Mouse (Mus musculus): ENCODE results near the gene Palld. TPM values are rescaled to one million over a fixed set of nuclear protein-coding genes. Genes with fewer than 3 reads are reported as not detected.

Palld gene
- polyA plus RNA-seq, 1 experiment from 2014 or later = 17.3 TPM

- ATAC-seq (ENCODE audit: low FRiP score) (peak; percentile 40; the same call in 1 of the 2 replicates), DNase-seq (ENCODE audit: low spot score) (peak; percentile 90)
- Histone ChIP-seq H3K27me3 (ENCODE audit: control insufficient read depth, insufficient read depth, low read length) (no peaks in the 10 kb centered on the region), H3K4me2 (replicated peaks) (no peak overlapping the region), H3K9me3 (ENCODE audit: control insufficient read depth, low read length) (no peaks in the 10 kb centered on the region), H3K36me3 (replicated peaks; ENCODE audit: control insufficient read depth, insufficient read depth) (no peaks in the 10 kb centered on the region), H3K4me3 (replicated peaks; ENCODE audit: low read length) (no peak overlapping the region), H3K9ac (no peak overlapping the region), H3K27ac (no peak overlapping the region), H3K4me1 (replicated peaks; ENCODE audit: control insufficient read depth, insufficient read depth, low read length) (no peaks in the 10 kb centered on the region)
- WGBS = 9% methylated on average over 5 of the region's 5 CpGs
Observed at GRCm38 (mm10) chr8:61875290-61875689, 27.2 kb downstream of the Palld start.

DNA sequence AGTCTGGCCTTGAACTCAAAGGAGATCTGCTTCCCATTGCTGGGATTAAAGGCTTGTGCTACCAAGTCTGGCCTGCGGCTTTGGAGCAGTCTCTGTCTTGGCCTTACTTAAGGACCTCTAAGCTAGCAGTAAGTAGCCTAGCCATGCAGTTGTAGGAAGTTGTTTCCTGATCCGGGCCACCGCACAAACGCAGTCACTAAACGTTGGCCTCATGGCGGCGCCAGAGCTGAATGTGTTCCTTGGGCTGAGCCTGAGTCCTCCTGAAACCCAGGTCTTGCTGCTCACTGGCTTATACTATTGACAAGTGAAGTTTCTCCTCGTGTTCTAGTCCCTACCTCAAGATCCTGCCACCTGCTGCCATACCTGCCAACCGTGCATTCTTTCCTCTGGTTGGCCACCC, 28.5 kb downstream of the Palld start:
- 51% methylated on average over 9 of the region's 9 CpGs for WGBS
- Histone ChIP-seq H3K4me2 (replicated peaks) (no peak overlapping the region), H3K27me3 (ENCODE audit: control insufficient read depth, insufficient read depth, low read length) (no peaks in the 10 kb centered on the region), H3K27ac (no peak overlapping the region), H3K36me3 (replicated peaks; ENCODE audit: control insufficient read depth, insufficient read depth) (no peaks in the 10 kb centered on the region), H3K4me3 (replicated peaks; ENCODE audit: low read length) (no peak overlapping the region), H3K9ac (no peak overlapping the region), H3K9me3 (ENCODE audit: control insufficient read depth, low read length) (no peaks in the 10 kb centered on the region), H3K4me1 (replicated peaks; ENCODE audit: control insufficient read depth, insufficient read depth, low read length) (no peaks in the 10 kb centered on the region)
- ATAC-seq (ENCODE audit: low FRiP score) (no peak), DNase-seq (ENCODE audit: low spot score) (no peak)

DNA sequence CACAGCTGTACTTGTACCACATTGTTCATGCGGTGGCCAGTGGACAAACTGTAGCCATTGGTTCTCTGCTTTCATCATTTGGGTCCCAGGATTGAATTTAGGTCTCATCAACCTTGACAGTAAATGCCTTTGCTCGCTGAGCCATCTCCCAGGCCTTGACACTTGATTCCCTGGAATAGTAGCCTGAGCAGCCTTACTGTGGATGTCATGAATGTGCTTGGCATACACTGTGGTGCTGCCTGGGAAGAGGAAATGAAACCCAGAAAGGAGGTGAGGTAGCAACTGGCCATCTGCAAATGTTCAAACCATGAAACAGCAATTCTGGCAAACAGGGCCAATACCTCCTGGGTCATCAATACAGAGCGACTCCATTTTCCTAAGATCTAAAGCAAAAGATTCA, 34.0 kb downstream of the Palld start:
- DNase-seq (ENCODE audit: low spot score) (no peak), ATAC-seq (ENCODE audit: low FRiP score) (no peak)
- no peak overlapping the region for H3K9ac ChIP-seq
- 87% methylated on average over 3 of the region's 3 CpGs for whole genome bisulfite sequencing
- H3K4me3 ChIP-seq (replicated peaks; ENCODE audit: low read length) = no peak overlapping the region
- no peak overlapping the region for H3K4me2 ChIP-seq (replicated peaks)
- H3K27me3 ChIP-seq (ENCODE audit: control insufficient read depth, insufficient read depth, low read length) = no peaks in the 10 kb centered on the region
- H3K27ac ChIP-seq = no peak overlapping the region
- no peaks in the 10 kb centered on the region for H3K9me3 ChIP-seq (ENCODE audit: control insufficient read depth, low read length)
- no peaks in the 10 kb centered on the region for H3K4me1 ChIP-seq (replicated peaks; ENCODE audit: control insufficient read depth, insufficient read depth, low read length)
- no peaks in the 10 kb centered on the region for H3K36me3 ChIP-seq (replicated peaks; ENCODE audit: control insufficient read depth, insufficient read depth)

DNA sequence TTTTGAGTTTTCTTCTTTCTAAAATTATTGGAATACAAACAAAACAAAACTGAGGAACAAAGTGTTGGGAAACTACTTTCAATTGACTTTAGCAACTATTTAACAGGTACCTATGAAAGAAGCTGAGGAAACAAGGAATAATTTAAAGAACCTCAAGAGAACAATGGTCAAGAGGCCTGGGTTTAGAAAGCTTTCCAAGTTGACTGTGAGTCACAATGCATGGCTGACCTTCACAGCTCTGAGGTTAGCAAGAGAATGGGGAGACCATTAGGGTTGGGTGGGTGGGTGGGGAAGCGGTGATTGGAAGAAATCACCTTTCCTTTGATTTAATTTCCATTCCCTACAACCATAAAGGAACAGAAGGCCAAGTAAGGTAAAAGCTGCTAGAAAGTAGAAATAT, 35.6 kb downstream of the Palld start:
- Histone ChIP-seq H3K27ac (no peak overlapping the region), H3K4me2 (replicated peaks) (no peak overlapping the region), H3K4me3 (replicated peaks; ENCODE audit: low read length) (no peak overlapping the region), H3K36me3 (replicated peaks; ENCODE audit: control insufficient read depth, insufficient read depth) (no peaks in the 10 kb centered on the region), H3K27me3 (ENCODE audit: control insufficient read depth, insufficient read depth, low read length) (no peaks in the 10 kb centered on the region), H3K9me3 (ENCODE audit: control insufficient read depth, low read length) (no peaks in the 10 kb centered on the region), H3K4me1 (replicated peaks; ENCODE audit: control insufficient read depth, insufficient read depth, low read length) (no peaks in the 10 kb centered on the region), H3K9ac (no peak overlapping the region)
- WGBS = 90% methylated on average over 1 of the region's 1 CpGs
- no peak for DNase-seq (ENCODE audit: low spot score)
- ATAC-seq (ENCODE audit: low FRiP score) = no peak

- no peaks in the 10 kb centered on the region for H3K27me3 ChIP-seq (ENCODE audit: control insufficient read depth, insufficient read depth, low read length)
- DNase-seq (ENCODE audit: low spot score) = no peak
- no peak overlapping the region for H3K27ac ChIP-seq
- H3K4me3 ChIP-seq (replicated peaks; ENCODE audit: low read length) = no peak overlapping the region
- H3K9me3 ChIP-seq (ENCODE audit: control insufficient read depth, low read length) = no peaks in the 10 kb centered on the region
- no peak overlapping the region for H3K4me2 ChIP-seq (replicated peaks)
- H3K9ac ChIP-seq = no peak overlapping the region
- 87% methylated on average over 7 of the region's 7 CpGs for WGBS
- no peak for ATAC-seq (ENCODE audit: low FRiP score)
- no peaks in the 10 kb centered on the region for H3K4me1 ChIP-seq (replicated peaks; ENCODE audit: control insufficient read depth, insufficient read depth, low read length)
- H3K36me3 ChIP-seq (replicated peaks; ENCODE audit: control insufficient read depth, insufficient read depth) = no peaks in the 10 kb centered on the region
Observed at GRCm38 (mm10) chr8:61865365-61865764, 37.1 kb downstream of the Palld start.

DNA sequence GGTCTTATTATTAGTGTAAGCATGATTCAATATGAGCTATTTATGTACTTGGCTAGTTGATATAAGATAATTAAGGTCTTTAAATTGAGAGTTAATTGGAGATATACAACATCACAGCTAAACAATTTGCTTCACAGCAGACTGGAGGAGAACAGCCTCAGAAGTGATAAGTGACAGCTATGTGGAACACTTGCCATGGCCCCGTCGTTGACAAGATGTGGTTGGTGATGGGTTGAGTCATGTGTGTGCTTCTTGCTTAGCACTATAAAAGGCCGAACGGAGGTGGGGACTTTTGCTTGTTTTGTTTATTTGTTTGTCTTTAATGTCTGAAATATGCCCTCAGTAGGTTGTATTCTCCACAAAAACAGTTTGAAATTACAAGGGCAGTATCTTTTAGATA, 51.2 kb downstream of the Palld start:
- no peak for ATAC-seq (ENCODE audit: low FRiP score)
- no peak overlapping the region for H3K9ac ChIP-seq
- no peak overlapping the region for H3K27ac ChIP-seq
- no peak for DNase-seq (ENCODE audit: low spot score)
- H3K4me2 ChIP-seq (replicated peaks) = no peak overlapping the region
- no peaks in the 10 kb centered on the region for H3K27me3 ChIP-seq (ENCODE audit: control insufficient read depth, insufficient read depth, low read length)
- H3K9me3 ChIP-seq (ENCODE audit: control insufficient read depth, low read length) = no peaks in the 10 kb centered on the region
- no peaks in the 10 kb centered on the region for H3K4me1 ChIP-seq (replicated peaks; ENCODE audit: control insufficient read depth, insufficient read depth, low read length)
- no peaks in the 10 kb centered on the region for H3K36me3 ChIP-seq (replicated peaks; ENCODE audit: control insufficient read depth, insufficient read depth)
- no peak overlapping the region for H3K4me3 ChIP-seq (replicated peaks; ENCODE audit: low read length)
- 88% methylated on average over 4 of the region's 4 CpGs for WGBS

DNA sequence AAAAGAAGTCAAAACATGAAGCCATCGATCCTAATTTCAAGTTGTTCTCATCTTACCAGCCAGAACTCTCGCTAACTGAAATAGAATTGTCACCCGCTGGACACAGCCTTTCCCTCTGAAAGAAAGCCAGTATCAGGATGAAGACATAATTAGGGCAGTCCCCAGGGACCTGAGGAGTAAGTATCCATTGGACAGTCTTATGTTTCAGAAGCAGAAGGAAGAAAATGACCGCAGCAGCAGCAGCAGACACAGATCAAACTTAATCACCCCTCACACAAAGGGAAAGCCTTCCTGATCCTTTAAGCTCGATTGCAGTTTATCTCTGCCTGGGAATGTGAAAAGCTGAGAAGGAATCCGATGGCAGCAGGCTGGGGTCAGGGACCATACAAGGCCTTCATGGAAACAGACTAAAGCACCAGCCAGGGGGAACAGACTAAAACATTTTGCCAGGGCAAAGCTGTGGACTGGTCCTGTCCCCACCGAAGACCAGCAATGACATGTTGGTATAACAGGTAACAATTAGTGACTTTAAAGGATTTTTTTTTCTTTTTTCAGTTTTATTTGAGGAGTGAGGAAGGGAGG, 53.8 kb downstream of the Palld start:
- no peak for DNase-seq (ENCODE audit: low spot score)
- H3K27me3 ChIP-seq (ENCODE audit: control insufficient read depth, insufficient read depth, low read length) = no peaks in the 10 kb centered on the region
- no peak overlapping the region for H3K9ac ChIP-seq
- ATAC-seq (ENCODE audit: low FRiP score) = no peak
- no peaks in the 10 kb centered on the region for H3K9me3 ChIP-seq (ENCODE audit: control insufficient read depth, low read length)
- H3K36me3 ChIP-seq (replicated peaks; ENCODE audit: control insufficient read depth, insufficient read depth) = no peaks in the 10 kb centered on the region
- H3K27ac ChIP-seq = no peak overlapping the region
- H3K4me3 ChIP-seq (replicated peaks; ENCODE audit: low read length) = no peak overlapping the region
- no peaks in the 10 kb centered on the region for H3K4me1 ChIP-seq (replicated peaks; ENCODE audit: control insufficient read depth, insufficient read depth, low read length)
- 40% methylated on average over 7 of the region's 7 CpGs for WGBS
- no peak overlapping the region for H3K4me2 ChIP-seq (replicated peaks)

DNA sequence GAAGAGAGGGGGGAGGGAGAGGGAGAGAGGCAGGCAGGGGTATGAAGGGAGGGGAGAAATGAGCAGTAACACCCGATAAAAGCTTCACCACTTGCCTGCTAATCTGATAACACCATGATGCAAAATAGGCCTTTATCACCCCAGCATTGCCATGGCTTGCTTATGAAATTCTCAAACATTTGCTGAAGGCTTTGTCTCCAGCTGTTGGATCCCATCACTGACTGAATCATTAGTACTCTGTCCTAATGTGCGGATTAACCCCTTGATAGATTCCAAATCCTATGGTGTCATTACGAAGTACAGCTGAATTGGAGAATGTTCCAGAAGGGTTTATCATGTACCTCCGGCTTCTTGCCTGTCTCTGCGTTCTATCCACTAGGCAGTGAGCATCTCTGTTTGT, 55.0 kb downstream of the Palld start:
- Histone ChIP-seq H3K4me1 (replicated peaks; ENCODE audit: control insufficient read depth, insufficient read depth, low read length) (no peaks in the 10 kb centered on the region), H3K9ac (no peak overlapping the region), H3K4me3 (replicated peaks; ENCODE audit: low read length) (no peak overlapping the region), H3K9me3 (ENCODE audit: control insufficient read depth, low read length) (no peaks in the 10 kb centered on the region), H3K27me3 (ENCODE audit: control insufficient read depth, insufficient read depth, low read length) (no peaks in the 10 kb centered on the region), H3K27ac (no peak overlapping the region), H3K4me2 (replicated peaks) (no peak overlapping the region), H3K36me3 (replicated peaks; ENCODE audit: control insufficient read depth, insufficient read depth) (no peaks in the 10 kb centered on the region)
- ATAC-seq (ENCODE audit: low FRiP score) = no peak
- 79% methylated on average over 5 of the region's 5 CpGs for WGBS
- no peak for DNase-seq (ENCODE audit: low spot score)

DNA sequence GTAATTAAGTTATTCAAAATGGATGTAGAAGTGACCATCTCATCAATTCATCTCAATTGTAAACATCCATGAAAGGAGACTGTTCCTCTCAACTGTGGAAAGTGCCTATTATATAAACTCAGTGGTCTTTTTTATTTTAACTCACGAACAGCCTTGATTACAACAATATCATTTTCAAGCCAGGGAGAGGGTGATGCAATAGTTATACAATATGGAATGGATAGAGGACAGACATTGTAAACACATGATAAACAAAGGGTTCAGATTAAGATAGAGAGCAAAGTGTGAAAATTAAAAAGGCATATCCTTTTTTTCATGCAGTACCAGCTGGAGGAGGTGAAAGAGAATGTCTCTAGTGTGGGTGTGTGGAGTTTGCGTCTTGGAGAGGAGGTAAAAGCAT, 57.5 kb downstream of the Palld start:
- WGBS = 78% methylated on average over 2 of the region's 2 CpGs
- H3K27ac ChIP-seq = no peak overlapping the region

DNA sequence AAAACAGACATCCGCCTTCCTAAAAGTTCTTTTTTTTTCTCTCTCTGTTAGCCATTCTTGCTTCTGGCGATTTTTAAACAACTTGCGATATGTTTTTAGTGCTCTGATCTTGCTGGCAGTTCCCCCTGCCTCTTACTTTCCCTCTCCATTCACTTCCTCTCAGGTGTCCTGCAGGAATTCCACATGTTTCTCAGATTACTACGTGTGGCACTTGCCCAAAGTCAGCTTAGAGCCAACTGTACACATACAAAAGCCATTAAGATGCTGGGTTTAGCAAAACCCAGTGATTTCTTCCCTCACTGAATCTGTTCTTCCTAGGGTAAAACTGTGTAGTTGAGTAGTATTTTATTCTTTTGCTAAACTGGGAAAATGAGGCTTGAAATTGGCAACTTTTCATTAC, 57.9 kb downstream of the Palld start:
- Histone ChIP-seq H3K27me3 (ENCODE audit: control insufficient read depth, insufficient read depth, low read length) (no peaks in the 10 kb centered on the region), H3K4me2 (replicated peaks) (no peak overlapping the region), H3K9ac (no peak overlapping the region), H3K4me3 (replicated peaks; ENCODE audit: low read length) (no peak overlapping the region), H3K4me1 (replicated peaks; ENCODE audit: control insufficient read depth, insufficient read depth, low read length) (no peaks in the 10 kb centered on the region), H3K27ac (no peak overlapping the region), H3K36me3 (replicated peaks; ENCODE audit: control insufficient read depth, insufficient read depth) (no peaks in the 10 kb centered on the region), H3K9me3 (ENCODE audit: control insufficient read depth, low read length) (no peaks in the 10 kb centered on the region)
- 81% methylated on average over 4 of the region's 4 CpGs for WGBS
- DNase-seq (ENCODE audit: low spot score) (no peak), ATAC-seq (ENCODE audit: low FRiP score) (no peak)

More for the DNA sequence above, 57.5 kb downstream of the Palld start:
- Histone ChIP-seq H3K9me3 (ENCODE audit: control insufficient read depth, low read length) (no peaks in the 10 kb centered on the region), H3K4me1 (replicated peaks; ENCODE audit: control insufficient read depth, insufficient read depth, low read length) (no peaks in the 10 kb centered on the region), H3K27me3 (ENCODE audit: control insufficient read depth, insufficient read depth, low read length) (no peaks in the 10 kb centered on the region), H3K4me2 (replicated peaks) (no peak overlapping the region), H3K36me3 (replicated peaks; ENCODE audit: control insufficient read depth, insufficient read depth) (no peaks in the 10 kb centered on the region), H3K9ac (no peak overlapping the region), H3K4me3 (replicated peaks; ENCODE audit: low read length) (no peak overlapping the region)
- ATAC-seq (ENCODE audit: low FRiP score) = no peak
- DNase-seq (ENCODE audit: low spot score) = no peak
